Mouse (Mus musculus): ENCODE results near the gene Top2b. TPM values are rescaled to one million over a fixed set of nuclear protein-coding genes. Genes with fewer than 3 reads are reported as not detected.

Top2b gene
- total RNA-seq, 1 experiment = 27.1 TPM

DNA sequence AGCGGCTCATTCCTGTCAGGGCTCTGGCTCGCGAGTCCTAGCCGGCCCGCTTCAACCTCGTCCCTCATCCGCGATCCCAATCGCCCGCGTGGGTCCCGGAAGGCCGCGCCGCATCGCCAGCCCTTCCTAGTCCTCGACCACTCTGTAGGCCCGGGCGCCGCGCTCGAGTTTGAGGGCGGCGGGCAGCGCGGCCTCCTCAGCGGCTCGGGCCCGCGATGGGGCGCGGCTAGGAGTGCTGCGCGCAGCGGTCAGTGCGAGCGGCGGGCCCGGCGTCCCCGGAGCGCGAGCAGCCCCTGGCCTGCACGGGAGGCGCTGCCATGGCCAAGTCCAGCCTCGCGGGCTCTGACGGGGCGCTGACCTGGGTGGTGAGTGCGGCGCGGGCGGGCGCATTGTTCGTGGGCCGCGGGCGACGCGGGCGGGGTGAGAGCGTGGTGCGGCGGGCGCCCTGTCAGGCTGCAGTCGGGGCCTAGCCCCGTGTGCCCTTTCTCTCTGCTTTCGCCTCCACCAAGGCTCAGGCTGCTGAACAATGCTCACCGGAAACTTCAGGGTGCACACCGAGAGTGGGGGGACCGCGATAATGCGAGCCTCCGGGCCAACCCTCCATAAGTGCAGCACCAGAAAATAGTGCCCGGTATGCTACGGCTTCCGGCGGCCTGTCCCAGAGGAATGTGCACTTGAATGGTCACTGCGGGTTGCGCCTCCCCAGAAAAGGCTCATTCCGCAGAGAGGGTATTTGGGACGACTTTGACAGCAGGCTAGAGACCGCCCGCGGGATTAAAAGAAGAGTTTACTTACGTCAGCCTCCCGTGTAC lies 589 bp downstream of the Top2b start:
- in situ Hi-C loops (cut with MboI; ENCODE audit: low sequenced_read_pairs in 2 of 2, unreplicated experiment in 2 of 2) = no loop called here

DNA sequence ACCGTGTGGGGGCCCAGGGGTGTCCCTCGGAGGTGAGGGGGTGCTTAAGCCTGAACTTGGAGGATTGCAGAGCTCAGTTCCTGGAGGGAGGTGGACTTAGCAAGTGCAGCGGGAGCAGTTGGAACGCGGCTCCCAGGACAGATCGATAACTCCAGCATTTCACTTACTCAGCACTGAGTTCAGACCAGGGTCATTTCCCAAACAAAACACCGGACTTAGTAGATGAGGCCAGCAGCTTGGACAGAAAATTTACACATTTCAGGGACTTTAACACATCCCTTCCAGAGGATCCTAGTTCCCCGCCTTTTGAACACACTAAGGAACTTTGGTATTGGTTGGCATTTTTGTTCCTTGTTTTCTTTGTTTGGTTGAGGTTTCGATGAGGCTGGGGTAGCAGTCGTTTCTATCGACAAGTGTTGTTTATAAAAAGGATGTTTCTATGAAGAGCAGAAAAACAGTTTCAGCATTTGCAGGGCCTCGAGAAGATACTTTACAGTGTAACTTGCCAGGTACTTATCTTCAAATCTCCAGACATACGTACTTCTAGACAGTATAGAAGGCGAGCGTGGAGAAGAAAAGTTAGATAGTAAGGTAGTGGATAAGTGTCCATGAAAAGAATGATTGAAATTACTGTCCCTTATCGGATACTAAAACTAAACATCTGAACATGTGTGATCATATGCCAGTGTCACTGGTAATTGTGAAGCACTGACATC lies 1.4 kb downstream of the Top2b start:
- in situ Hi-C loops (cut with MboI; ENCODE audit: low sequenced_read_pairs in 2 of 2, unreplicated experiment in 2 of 2) = no loop called here
- Histone ChIP-seq H3K9me3 (ENCODE audit: control insufficient read depth, insufficient read depth, low read depth, low read length) (no peaks in the 10 kb centered on the region), H3K4me1 (ENCODE audit: control insufficient read depth in 2 of 2, insufficient read depth in 2 of 2, low read length in 2 of 2, poor library complexity in 1 of 2) (0 out of 4 replicates have a peak, but pooled peaks cover 0 to 2% of the 10 kb centered on the region in 2 experiments), H3K9ac (ENCODE audit: insufficient read depth, low read depth, low read length, poor library complexity, severe bottlenecking) (peak overlapping the region; percentile 80), H3K36me3 (ENCODE audit: control insufficient read depth, insufficient read depth, low read length, poor library complexity, severe bottlenecking) (no peaks in the 10 kb centered on the region), H3K27ac (ENCODE audit: insufficient read depth, low read depth, low read length, poor library complexity, severe bottlenecking) (no peak overlapping the region), H3K4me3 (ENCODE audit: insufficient read depth in 1 of 2, low read depth in 1 of 2, low read length in 2 of 2, poor library complexity in 1 of 2, severe bottlenecking in 1 of 2) (peak overlapping the region; percentile 89 to 99)
- TF ChIP-seq ZC3H11A (IDR thresholded peaks at IDR 0.05; ENCODE audit: borderline replicate concordance, low read depth, low read length) (no peak), HCFC1 (IDR thresholded peaks at IDR 0.05; ENCODE audit: borderline replicate concordance, insufficient read depth, low read length) (no peak), CHD2 (IDR thresholded peaks at IDR 0.05; ENCODE audit: low read depth, low read length) (no peak)
- DNase-seq (ENCODE audit: low read depth, low spot score) = no peak

More for the DNA sequence above, 589 bp downstream of the Top2b start:
- TF ChIP-seq MAFK (IDR thresholded peaks at IDR 0.05; ENCODE audit: insufficient read depth, low read depth, low read length) (no peak), HCFC1 (IDR thresholded peaks at IDR 0.05; ENCODE audit: borderline replicate concordance, insufficient read depth, low read length) (peak; percentile 51; the same call in 1 of the 2 replicates)
- peak; percentile 27 for DNase-seq (ENCODE audit: low read depth, low spot score)
- Histone ChIP-seq H3K9ac (ENCODE audit: insufficient read depth, low read depth, low read length, poor library complexity, severe bottlenecking) (peak overlapping the region; percentile 80), H3K4me3 (ENCODE audit: insufficient read depth in 1 of 2, low read depth in 1 of 2, low read length in 2 of 2, poor library complexity in 1 of 2, severe bottlenecking in 1 of 2) (peak overlapping the region; percentile 89 to 99), H3K36me3 (ENCODE audit: control insufficient read depth, insufficient read depth, low read length, poor library complexity, severe bottlenecking) (no peaks in the 10 kb centered on the region), H3K27ac (ENCODE audit: insufficient read depth, low read depth, low read length, poor library complexity, severe bottlenecking) (no peak overlapping the region), H3K9me3 (ENCODE audit: control insufficient read depth, insufficient read depth, low read depth, low read length) (no peaks in the 10 kb centered on the region), H3K4me1 (ENCODE audit: control insufficient read depth in 2 of 2, insufficient read depth in 2 of 2, low read length in 2 of 2, poor library complexity in 1 of 2) (0 out of 4 replicates have a peak, but pooled peaks cover 0 to 2% of the 10 kb centered on the region in 2 experiments)

DNA sequence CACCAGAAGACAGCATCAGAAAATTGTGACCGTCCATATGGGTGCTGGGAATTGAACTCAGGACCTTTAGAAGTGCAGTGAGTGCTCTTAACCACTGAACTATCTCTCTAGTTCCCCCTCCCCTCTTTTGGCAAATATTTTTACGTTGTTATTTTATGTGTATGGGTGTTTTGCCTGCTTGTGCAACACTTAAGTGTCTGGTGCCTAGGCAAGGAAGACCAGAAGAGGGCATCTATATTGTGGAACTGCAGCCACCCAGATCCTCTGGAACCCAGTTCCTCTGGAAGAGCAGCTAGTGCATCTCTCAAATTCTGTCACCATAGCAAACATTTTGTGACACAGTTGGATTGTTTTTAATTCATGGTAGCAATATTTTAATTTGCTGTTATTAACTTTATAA lies 2.0 kb downstream of the Top2b start:
- H3K27ac ChIP-seq (ENCODE audit: insufficient read depth, low read depth, low read length, poor library complexity, severe bottlenecking) = no peak overlapping the region
- in situ Hi-C loops (cut with MboI; ENCODE audit: low sequenced_read_pairs in 2 of 2, unreplicated experiment in 2 of 2) = no loop called here
- H3K4me3 ChIP-seq (ENCODE audit: insufficient read depth in 1 of 2, low read depth in 1 of 2, low read length in 2 of 2, poor library complexity in 1 of 2, severe bottlenecking in 1 of 2) = no peak overlapping the region
- DNase-seq (ENCODE audit: low read depth, low spot score) = no peak
- H3K4me1 ChIP-seq (ENCODE audit: control insufficient read depth in 2 of 2, insufficient read depth in 2 of 2, low read length in 2 of 2, poor library complexity in 1 of 2) = 0 out of 4 replicates have a peak, but pooled peaks cover 0 to 2% of the 10 kb centered on the region in 2 experiments
- H3K36me3 ChIP-seq (ENCODE audit: control insufficient read depth, insufficient read depth, low read length, poor library complexity, severe bottlenecking) = no peaks in the 10 kb centered on the region
- H3K9ac ChIP-seq (ENCODE audit: insufficient read depth, low read depth, low read length, poor library complexity, severe bottlenecking) = no peak overlapping the region
- no peak for TF ChIP-seq CHD2 (IDR thresholded peaks at IDR 0.05; ENCODE audit: low read depth, low read length)
- TF ChIP-seq HCFC1 (IDR thresholded peaks at IDR 0.05; ENCODE audit: borderline replicate concordance, insufficient read depth, low read length) = no peak
- no peak for TF ChIP-seq MAFK (IDR thresholded peaks at IDR 0.05; ENCODE audit: insufficient read depth, low read depth, low read length)
- TF ChIP-seq ZNF384 (IDR thresholded peaks at IDR 0.05; ENCODE audit: low read depth, low read length) = no peak
- no peak for TF ChIP-seq ZC3H11A (IDR thresholded peaks at IDR 0.05; ENCODE audit: borderline replicate concordance, low read depth, low read length)
- H3K9me3 ChIP-seq (ENCODE audit: control insufficient read depth, insufficient read depth, low read depth, low read length) = no peaks in the 10 kb centered on the region

DNA sequence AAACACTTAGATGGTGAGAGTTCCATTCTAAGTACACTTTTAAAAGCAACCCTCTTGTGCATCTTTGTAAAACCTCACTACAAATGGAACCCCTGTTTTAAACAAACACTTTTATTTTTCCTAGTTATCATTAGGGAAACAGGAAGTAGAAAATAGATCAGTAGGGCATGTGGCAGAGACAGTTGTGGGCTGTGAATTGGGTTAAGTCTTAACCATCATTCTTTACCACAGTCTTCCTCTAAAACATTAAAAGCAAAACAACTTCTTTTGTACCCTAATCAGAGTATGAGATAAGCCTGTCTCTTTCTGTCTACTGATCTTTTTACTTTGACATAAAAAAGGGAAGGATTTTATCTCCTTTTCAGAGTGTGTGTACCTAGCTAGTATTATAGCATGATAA lies 7.8 kb downstream of the Top2b start:
- Histone ChIP-seq H3K36me3 (ENCODE audit: control insufficient read depth, insufficient read depth, low read length, poor library complexity, severe bottlenecking) (no peaks in the 10 kb centered on the region), H3K4me1 (ENCODE audit: control insufficient read depth in 2 of 2, insufficient read depth in 2 of 2, low read length in 2 of 2, poor library complexity in 1 of 2) (no peaks in the 10 kb centered on the region), H3K27ac (ENCODE audit: insufficient read depth, low read depth, low read length, poor library complexity, severe bottlenecking) (no peak overlapping the region), H3K9ac (ENCODE audit: insufficient read depth, low read depth, low read length, poor library complexity, severe bottlenecking) (no peak overlapping the region), H3K4me3 (ENCODE audit: insufficient read depth in 1 of 2, low read depth in 1 of 2, low read length in 2 of 2, poor library complexity in 1 of 2, severe bottlenecking in 1 of 2) (no peak overlapping the region), H3K9me3 (ENCODE audit: control insufficient read depth, insufficient read depth, low read depth, low read length) (no peaks in the 10 kb centered on the region)
- in situ Hi-C loops (cut with MboI; ENCODE audit: low sequenced_read_pairs in 2 of 2, unreplicated experiment in 2 of 2) = no loop called here
- TF ChIP-seq ZNF384 (IDR thresholded peaks at IDR 0.05; ENCODE audit: low read depth, low read length) = no peak
- TF ChIP-seq MAFK (IDR thresholded peaks at IDR 0.05; ENCODE audit: insufficient read depth, low read depth, low read length) = no peak
- TF ChIP-seq ZC3H11A (IDR thresholded peaks at IDR 0.05; ENCODE audit: borderline replicate concordance, low read depth, low read length) = no peak
- TF ChIP-seq HCFC1 (IDR thresholded peaks at IDR 0.05; ENCODE audit: borderline replicate concordance, insufficient read depth, low read length) = no peak
- no peak for TF ChIP-seq CHD2 (IDR thresholded peaks at IDR 0.05; ENCODE audit: low read depth, low read length)
- DNase-seq (ENCODE audit: low read depth, low spot score) = no peak

Measured in ES-E14 (cell line).